Mouse (Mus musculus): ENCODE measurements at regions not wholly inside any gene's neighbourhood (a gene's known extent, or its start where the extent isn't known, plus 50 kb on each side); places are given as distances from the start of the nearest gene placed in this dataset.

- no peak for DNase-seq (ENCODE audit: low read depth, low spot score)
Observed at GRCm38 (mm10) chr13:102504157-102504947, 189.0 kb upstream of the Cd180 start.

DNA sequence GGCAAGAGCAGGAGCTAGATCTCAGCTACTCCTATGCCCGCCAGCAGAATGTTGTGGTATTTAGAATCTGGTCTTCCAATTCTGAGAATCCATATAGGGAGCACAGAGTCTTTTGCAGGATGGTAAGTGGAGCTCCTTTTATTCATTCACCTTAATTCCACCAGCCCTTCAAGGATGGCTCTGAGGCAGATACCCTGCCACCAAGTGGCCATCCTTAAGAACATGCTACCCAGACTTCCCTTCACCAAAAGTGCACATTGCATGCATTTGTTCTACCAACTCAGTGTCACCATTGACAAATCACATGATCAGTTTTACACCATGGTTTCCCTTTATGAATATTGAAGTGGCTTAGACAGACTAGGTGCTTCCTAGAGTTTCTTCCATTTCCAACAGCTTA, 186.1 kb upstream of the Cd180 start:
- DNase-seq (ENCODE audit: low read depth, low spot score): no peak

- DNase-seq (ENCODE audit: low read depth, low spot score): peak; percentile 58
Observed at GRCm38 (mm10) chr13:102507916-102508315, 185.4 kb upstream of the Cd180 start.

DNA sequence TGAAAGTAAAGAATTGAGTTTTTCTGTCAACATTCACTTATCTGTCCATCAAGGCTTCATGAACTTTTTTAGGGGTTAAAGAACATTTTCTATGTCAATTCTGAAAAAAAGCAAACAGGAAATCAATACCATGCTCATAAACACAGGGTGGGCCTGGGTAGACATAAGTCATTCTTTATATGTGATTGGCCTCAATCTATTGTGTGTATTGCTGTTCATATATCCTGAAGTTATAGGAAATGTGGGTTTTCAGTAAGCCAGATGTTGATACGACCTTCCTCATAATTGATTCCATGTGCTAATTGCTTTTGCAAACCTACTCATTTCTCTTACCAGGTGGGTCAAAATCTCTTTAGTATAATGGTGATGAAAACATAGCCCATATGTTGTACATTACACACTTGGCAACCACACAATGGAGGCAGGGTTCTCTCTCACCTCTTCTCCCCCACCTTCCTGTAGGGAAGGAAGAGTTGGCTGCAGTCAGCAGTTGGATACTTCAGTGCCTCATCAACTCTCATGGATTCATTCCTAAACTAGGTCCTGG, 182.6 kb upstream of the Cd180 start:
- no peak for DNase-seq (ENCODE audit: low read depth, low spot score)

DNA sequence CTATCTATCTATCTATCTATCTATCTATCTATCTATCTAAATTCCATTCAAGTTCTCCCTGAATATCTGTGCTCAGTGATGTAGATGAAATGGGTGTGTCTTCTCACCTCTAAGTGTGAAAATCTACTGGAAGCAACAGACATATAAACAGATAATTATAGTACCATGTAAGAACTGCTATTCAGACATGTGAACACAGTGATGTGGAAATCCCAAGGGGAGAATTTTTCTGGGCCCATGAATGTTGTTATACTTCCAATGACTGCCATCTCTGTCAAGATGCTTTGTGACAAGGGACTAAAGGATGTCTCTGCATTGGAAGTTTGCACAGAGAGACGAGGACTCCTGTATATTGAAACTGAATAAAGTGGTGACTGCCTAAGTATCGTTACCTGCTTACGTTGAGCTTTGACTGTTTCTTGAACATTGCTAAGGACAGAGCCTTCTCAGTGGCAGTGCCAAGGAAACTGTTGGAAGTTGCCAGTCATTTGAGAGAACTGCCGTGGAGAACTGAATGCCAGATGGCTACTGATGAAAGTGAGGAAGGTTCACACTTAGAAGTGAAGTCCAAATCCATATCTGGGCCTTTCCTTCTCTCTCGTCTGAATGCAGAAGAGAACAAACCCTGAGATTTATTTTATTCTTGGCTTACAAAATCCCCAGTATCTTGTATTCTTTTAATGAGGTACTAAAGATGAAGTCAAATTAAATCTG, 175.0 kb upstream of the Cd180 start:
- no peak for DNase-seq (ENCODE audit: low read depth, low spot score)

DNA sequence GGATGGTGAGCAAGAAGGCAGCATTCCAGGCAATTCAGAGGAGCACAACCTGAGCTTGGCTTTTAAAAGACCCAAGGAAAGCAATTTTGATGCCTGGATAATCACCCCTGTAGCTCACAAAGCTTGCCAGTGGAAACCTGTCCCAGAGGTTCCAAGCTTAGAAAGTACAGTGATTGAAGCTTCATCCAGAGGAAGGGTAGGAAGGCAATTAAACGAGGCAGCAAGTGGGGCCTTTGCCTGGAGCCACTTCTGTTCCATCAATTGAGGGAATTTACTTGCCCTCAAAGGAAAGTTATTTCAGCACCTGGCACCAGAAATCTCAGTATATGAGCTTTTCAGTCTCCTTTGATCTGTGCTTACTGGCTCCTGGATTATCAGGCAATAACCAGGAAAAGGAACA, 171.9 kb upstream of the Cd180 start:
- no peak for DNase-seq (ENCODE audit: low read depth, low spot score)

- DNase-seq (ENCODE audit: low read depth, low spot score): no peak
Observed at GRCm38 (mm10) chr13:102522080-102522479, 171.3 kb upstream of the Cd180 start.

DNA sequence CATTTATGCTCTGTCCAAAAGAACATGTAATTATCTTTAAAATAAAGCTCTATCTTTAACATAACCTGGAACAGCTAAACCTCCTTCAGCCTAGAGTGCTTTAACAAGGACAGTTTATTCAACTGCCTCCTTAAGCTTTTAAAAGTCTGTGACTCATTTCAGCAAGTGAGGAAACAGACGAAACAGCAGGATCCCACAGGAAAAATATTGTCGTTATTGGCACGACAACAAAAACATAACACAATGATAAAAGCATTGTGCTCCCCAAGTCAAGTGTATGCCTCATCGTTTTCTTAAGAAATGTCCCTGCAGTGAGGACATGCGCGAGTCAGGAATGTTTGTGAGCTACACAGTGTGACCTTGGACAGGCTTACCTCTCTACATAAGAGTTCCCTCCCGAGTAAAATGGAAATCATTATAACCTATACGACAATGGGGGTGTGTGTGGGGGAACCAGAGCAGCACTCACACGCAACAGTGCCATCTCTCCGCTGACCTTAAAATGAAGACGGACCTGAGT, 166.7 kb upstream of the Cd180 start:
- peak; percentile 30 for DNase-seq (ENCODE audit: low read depth, low spot score)

- peak; percentile 22 for DNase-seq (ENCODE audit: low read depth, low spot score)
Observed at GRCm38 (mm10) chr13:102533784-102534183, 159.6 kb upstream of the Cd180 start.

- no peak for DNase-seq (ENCODE audit: low read depth, low spot score)
Observed at GRCm38 (mm10) chr13:102537424-102538242, 155.7 kb upstream of the Cd180 start.

DNA sequence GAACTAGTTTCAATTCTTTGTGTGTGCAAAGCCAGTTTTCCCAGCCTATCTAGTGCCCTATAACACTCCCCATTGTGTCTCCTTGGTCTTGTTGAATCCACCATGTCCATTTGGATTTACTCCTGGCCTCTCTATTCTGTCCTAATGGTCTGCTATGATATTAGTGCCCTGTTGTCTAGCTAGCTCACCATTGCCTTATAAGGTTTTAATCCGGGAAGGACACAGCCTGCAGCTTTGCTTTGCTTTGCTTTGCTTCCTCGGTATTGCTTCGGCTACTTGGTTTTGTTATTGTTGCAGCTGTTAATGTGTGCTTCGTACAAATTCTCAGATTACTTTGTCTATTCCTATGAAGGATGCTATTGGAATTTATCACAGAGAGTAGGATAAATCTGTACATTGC, 152.9 kb upstream of the Cd180 start:
- no peak for DNase-seq (ENCODE audit: low read depth, low spot score)

GRCm38 (mm10) chr13:102544359-102545165, 148.8 kb upstream of the Cd180 start:
- no peak for DNase-seq (ENCODE audit: low read depth, low spot score)

- DNase-seq (ENCODE audit: low read depth, low spot score): no peak
Observed at GRCm38 (mm10) chr13:102545845-102546615, 147.3 kb upstream of the Cd180 start.

- DNase-seq (ENCODE audit: low read depth, low spot score): no peak
Observed at GRCm38 (mm10) chr13:102548252-102548651, 145.1 kb upstream of the Cd180 start.

- DNase-seq (ENCODE audit: low read depth, low spot score): no peak
Observed at GRCm38 (mm10) chr13:102566846-102567572, 126.3 kb upstream of the Cd180 start.

DNA sequence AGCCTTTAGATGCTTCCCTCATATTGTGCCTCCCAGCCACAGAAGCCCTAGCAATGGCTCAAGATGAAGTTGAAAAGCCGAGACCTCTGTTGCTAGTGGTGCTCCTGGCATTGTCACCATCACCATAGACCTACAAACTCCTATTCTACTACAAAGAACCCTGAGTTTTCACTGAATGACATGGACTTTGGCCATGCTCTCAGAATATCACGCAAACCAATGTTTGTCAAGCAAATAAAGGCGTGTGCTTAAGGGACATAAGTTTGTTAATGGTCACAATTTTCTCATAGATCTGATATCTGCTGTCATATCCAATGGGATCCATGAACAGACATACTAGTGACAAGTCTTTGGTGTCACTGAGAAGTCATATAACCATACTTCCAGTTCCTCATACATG, 123.8 kb upstream of the Cd180 start:
- no peak for DNase-seq (ENCODE audit: low read depth, low spot score)

- no peak for DNase-seq (ENCODE audit: low read depth, low spot score)
Observed at GRCm38 (mm10) chr13:102570286-102570685, 123.1 kb upstream of the Cd180 start.

DNA sequence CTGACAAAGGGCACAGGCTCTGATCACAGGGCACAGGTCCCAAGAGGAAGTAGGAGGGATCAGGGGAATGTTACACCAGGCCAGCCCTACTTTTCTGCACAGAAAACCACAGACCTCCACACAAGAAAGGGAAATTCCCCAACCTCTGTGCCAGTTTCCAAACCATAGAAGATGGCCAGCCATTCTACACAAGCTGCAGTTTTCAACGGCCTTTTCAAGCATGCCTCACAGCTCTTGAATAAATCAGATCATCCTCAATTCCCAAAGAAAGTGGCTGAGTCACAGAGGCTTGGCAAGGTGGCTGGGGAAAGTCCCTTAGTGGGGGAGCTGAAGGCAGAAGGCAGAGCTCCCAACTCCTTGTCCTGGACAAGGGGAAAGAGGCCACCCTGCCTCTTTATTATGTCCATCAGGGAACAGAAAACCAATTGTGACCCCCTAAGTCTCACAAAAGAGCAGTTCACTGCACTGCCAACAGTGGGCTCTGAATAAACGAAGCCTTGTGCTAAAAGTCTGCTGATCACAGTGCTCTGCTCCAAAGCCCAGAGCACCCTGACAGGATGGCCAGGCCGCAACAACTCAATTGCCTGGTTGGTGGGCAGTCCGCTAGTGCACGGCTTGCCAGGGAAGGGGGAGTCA, 120.0 kb upstream of the Cd180 start:
- DNase-seq (ENCODE audit: low read depth, low spot score): peak; percentile 60
